Mouse (Mus musculus): Measurements from ENCODE around the gene Dyx1c1. TPM values are rescaled to one million over a fixed set of nuclear protein-coding genes. Genes with fewer than 3 reads are reported as not detected.
A peak's percentile ranks its signal among the peaks of the same experiment; 100 is the strongest.

The Dyx1c1 gene
- total RNA-seq (2022), result 1 to 10 TPM; 1.5 to 3.1 (median 2.7) TPM

- peak; percentile 63 to 65 for DNase-seq (ENCODE audit: low spot score in 2 of 2)
Measured at GRCm38 (mm10) chr9:72958521-72959450, at the start of gene Dyx1c1, which contains the start of gene Gm44503. TSS of gene Dyx1c1 (plus strand) at chr9:72958785. TSS of gene Gm44503 (plus strand) at chr9:72958852.

GRCm38 (mm10) chr9:72911381-72911780 lies 47.2 kb upstream of the Dyx1c1 start:
- DNase-seq (ENCODE audit: low spot score in 2 of 2), result no peak

- DNase-seq (ENCODE audit: low spot score in 2 of 2), result no peak
Measured at GRCm38 (mm10) chr9:72913551-72913950, 45.0 kb upstream of the Dyx1c1 start.

GRCm38 (mm10) chr9:72915728-72916127 lies 42.9 kb upstream of the Dyx1c1 start:
- no peak for DNase-seq (ENCODE audit: low spot score in 2 of 2)

DNA sequence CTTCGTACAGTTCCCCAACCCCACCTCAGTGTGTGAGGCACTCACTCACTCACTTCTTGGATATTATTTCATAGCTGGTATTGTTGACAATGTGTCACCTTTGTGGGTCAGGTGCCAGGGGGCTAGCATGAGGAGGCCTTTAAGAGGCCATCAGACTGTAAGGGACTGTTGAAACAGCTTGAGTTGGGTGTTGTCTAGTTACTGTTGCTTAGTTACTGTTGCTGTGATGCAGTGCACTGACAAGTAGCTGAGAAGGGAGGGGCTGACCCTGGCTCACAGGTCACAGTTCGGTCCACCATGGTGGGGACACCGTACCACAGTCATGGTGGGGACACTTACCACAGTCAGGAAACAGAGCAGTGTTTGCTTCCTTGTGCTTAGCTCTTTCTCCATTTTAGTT lies 35.5 kb upstream of the Dyx1c1 start:
- DNase-seq (ENCODE audit: low spot score in 2 of 2), result no peak

- peak in 1 of 2 experiments; percentile 44 for DNase-seq (ENCODE audit: low spot score in 2 of 2)
Measured at GRCm38 (mm10) chr9:72925021-72925934, 33.3 kb upstream of the Dyx1c1 start, which contains the start of gene Pygo1. TSS of gene Pygo1 (plus strand) at chr9:72925645.

- no peak for DNase-seq (ENCODE audit: low spot score in 2 of 2)
Measured at GRCm38 (mm10) chr9:72925935-72926258, 32.7 kb upstream of the Dyx1c1 start.

- DNase-seq (ENCODE audit: low spot score in 2 of 2), result peak; percentile 73 to 74
Measured at GRCm38 (mm10) chr9:72931166-72931790, 27.3 kb upstream of the Dyx1c1 start.

- DNase-seq (ENCODE audit: low spot score in 2 of 2), result no peak
Measured at GRCm38 (mm10) chr9:72935309-72935708, 23.3 kb upstream of the Dyx1c1 start.

GRCm38 (mm10) chr9:72936301-72936700 lies 22.3 kb upstream of the Dyx1c1 start:
- DNase-seq (ENCODE audit: low spot score in 2 of 2), result no peak

- DNase-seq (ENCODE audit: low spot score in 2 of 2), result no peak
Measured at GRCm38 (mm10) chr9:72943424-72943823, 15.2 kb upstream of the Dyx1c1 start.

- no peak for DNase-seq (ENCODE audit: low spot score in 2 of 2)
Measured at GRCm38 (mm10) chr9:72944286-72944685, 14.3 kb upstream of the Dyx1c1 start.

DNA sequence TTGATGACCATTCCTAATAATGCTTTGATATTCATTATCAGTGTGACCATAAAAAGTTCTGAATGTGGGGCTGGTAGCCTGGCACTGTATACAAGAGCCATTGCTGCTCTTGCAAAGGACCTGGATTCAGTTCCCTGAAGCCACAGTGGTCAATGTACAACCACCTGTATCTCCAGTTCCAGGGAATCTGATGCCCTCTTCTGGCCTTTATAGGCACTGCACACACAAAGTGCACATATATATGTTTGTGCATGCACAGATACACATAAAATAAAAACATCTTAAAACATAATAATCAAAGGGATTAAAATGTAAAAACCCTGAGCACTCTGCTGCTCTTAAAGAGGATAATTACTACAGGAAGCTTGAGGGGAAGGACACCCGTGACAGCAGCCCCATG lies 11.6 kb upstream of the Dyx1c1 start:
- DNase-seq (ENCODE audit: low spot score in 2 of 2), result no peak

- no peak for DNase-seq (ENCODE audit: low spot score in 2 of 2)
Measured at GRCm38 (mm10) chr9:72949572-72949971, 9.0 kb upstream of the Dyx1c1 start.

GRCm38 (mm10) chr9:72954746-72955145 lies 3.8 kb upstream of the Dyx1c1 start:
- no peak for DNase-seq (ENCODE audit: low spot score in 2 of 2)

- peak in 1 of 2 experiments; percentile 35 for DNase-seq (ENCODE audit: low spot score in 2 of 2)
Measured at GRCm38 (mm10) chr9:72955546-72955945, 3.0 kb upstream of the Dyx1c1 start.

GRCm38 (mm10) chr9:72961346-72961745 lies 2.8 kb downstream of the Dyx1c1 start:
- DNase-seq (ENCODE audit: low spot score in 2 of 2), result no peak

DNA sequence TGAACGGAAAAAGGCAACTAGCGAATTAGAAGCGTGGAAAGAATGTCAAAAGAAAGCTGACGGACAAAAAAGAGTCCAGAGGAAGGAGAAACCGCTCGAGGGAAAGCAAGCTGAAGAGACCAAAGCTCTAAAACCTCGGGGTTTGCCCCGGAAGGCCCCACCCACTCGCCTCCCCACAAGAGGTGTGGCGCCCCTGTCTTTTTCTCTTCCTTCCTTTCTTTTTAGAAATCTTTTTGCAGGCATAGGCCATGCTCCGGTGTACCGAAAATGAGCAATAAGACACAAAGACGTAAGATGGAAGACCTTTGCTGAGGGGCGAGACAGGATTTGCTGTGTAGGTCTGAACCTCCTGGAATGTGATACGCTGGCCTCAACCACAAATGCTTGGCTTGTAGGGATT lies 3.4 kb downstream of the Dyx1c1 start:
- no peak for DNase-seq (ENCODE audit: low spot score in 2 of 2)

DNA sequence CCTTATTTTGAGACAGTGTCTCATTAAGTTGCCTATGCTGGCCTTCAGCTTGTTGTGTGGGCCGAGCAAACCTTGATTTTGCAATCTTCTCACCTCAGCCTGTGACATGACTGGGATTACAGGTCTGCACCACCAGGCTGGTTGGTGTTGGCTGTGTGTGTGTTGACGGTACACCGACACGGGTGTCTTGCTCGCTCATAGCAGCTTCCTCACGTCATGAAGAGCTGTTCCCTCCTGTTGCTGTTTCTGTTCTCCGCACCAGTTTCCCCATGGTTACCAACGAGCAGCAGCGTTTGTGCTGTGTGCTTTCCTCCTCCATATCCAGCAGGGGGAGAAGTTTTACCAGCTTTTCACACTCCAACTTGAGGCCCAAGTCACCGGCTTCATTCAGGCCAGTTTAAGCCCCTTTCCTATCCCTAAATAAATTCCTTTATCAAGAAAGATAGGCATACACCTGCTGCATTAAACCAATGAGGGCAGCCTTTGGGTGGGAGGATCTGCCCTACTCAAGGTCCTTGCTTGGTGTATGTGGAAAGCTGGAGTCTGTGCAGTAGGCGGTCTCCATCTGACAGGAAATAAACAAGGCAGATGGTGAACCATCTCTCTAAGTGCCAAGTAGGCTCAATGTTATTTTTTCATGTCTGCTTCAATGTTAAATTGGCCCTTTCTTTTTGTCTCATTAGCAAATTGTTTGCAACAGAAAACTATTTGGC lies 9.9 kb downstream of the Dyx1c1 start:
- peak; percentile 86 to 89 for DNase-seq (ENCODE audit: low spot score in 2 of 2)

DNA sequence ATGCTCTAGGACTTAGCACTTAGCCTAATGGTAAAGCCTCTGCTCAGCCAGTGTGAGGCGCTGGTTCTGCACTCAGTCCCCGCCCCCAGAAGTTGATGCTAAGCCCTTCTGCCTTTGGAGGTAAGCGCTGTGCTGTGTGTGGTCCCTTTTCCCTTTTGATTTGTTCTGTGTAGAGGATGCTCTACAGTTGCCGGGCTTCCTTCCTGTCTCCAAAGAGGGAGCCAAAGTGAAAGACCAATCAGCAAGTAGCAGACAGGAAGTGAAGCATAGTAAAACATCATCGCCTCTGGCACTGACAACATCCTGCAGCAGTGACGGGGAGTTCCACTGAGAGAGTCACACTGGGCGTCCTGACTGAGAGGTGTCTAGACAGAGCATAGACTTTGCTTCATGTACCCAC lies 11.3 kb downstream of the Dyx1c1 start:
- DNase-seq (ENCODE audit: low spot score in 2 of 2), result no peak

DNA sequence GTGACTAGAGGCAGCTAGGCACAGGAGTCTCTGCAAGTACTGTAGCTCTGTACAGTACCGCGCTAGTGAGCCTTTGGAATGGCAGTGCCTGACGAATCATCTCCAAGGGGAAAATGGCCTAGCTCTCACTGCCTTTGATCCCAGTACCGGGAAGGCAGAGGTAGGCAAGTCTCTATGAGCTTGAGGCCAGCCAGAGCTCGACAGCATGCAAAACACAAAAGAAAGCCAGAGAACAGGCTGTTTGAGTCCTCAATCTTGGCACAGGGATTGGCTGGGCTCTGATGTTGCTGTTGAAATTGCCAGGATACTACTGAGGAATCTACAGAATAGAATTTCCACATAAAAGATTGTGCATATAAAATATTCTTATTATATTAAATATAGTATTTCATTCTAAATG lies 13.8 kb downstream of the Dyx1c1 start:
- DNase-seq (ENCODE audit: low spot score in 2 of 2), result no peak
